Mouse (Mus musculus) embryonic fibroblast, embryonic 13.5 days (primary cell): ENCODE data around the gene Kif2c. TPM values are rescaled to one million over a fixed set of nuclear protein-coding genes. Genes with fewer than 3 reads are reported as not detected.
A peak's percentile ranks its signal among the peaks of the same experiment; 100 is the strongest.

Source experiments
- H3K27ac ChIP-seq: 2 replicates; pipeline ENCODE4 v1.5.1; 2012; ENCODE audit warnings: low read length, control low read depth, inconsistent platforms; ENCODE audit not compliant: insufficient read depth
- H3K4me1 ChIP-seq: 2 replicates; pipeline ENCODE4 v1.6.1; 2011; ENCODE audit warnings: low read length; ENCODE audit not compliant: control insufficient read depth, insufficient read depth
- H3K4me3 ChIP-seq: 2 replicates; pipeline ENCODE4 v1.5.1; 2011; ENCODE audit warnings: mild to moderate bottlenecking, control low read depth, low read length; ENCODE audit not compliant: insufficient read depth
- CTCF ChIP-seq: IDR thresholded peaks from 2 replicates; pipeline ENCODE4 v1.5.1; 2011; ENCODE audit warnings: mild to moderate bottlenecking, control low read depth, low read length, moderate library complexity, borderline replicate concordance; ENCODE audit not compliant: insufficient read depth
- POLR2A ChIP-seq: IDR thresholded peaks from 2 replicates; pipeline ENCODE4 v1.6.1; 2011; ENCODE audit warnings: low read depth, mild to moderate bottlenecking, control low read depth, low read length, moderate library complexity
- polyA plus RNA-seq: library from polyadenylated mRNA; stranded (reverse); fragments of >200 nt; gene quantifications from 2 replicates; pipeline ENCODE4 v1.2.4, GENCODE M21; 2011; ENCODE audit warnings: low read depth; ENCODE audit not compliant: missing spikeins, insufficient read length

The Kif2c gene
- polyA plus RNA-seq, 1 experiment = 33.6 TPM

DNA sequence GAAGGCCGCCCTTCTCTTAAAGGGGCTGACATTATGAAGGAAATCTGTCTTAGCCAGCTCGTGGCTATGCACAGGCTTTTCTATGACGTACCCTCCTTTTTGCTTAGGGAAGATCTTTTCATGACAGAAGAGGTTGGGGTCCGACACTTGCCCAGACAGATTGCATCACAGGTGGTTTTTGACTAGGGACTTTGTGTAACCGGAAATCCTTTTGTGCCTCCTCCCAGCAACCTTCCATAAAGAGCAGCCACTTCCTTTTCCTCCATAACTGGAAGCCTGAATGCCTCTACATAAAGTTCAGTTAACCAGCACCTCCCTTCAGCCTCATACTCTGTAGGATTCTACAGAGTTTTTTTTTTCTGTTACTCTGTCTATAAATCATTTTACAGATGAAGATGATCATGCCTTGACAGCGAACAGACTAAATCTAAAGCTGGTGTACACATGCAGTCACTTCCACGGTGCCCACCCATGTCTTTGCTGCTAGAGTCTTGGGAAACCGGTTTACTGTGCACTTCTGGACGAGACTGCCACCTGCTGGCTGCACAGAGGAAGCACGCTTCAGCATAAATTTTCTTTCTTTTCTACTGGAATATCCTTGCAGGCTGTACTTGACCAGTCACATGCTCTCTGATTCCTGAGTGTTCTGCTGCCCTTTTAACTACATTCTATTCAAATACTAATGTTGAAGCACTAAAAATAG lies 36.2 kb upstream of the Kif2c start:
- Histone ChIP-seq H3K27ac (no peak overlapping the region), H3K4me3 (no peak overlapping the region), H3K4me1 (no peaks in the 10 kb centered on the region)
- peak; percentile 86 for TF ChIP-seq CTCF
- no peak for TF ChIP-seq POLR2A

DNA sequence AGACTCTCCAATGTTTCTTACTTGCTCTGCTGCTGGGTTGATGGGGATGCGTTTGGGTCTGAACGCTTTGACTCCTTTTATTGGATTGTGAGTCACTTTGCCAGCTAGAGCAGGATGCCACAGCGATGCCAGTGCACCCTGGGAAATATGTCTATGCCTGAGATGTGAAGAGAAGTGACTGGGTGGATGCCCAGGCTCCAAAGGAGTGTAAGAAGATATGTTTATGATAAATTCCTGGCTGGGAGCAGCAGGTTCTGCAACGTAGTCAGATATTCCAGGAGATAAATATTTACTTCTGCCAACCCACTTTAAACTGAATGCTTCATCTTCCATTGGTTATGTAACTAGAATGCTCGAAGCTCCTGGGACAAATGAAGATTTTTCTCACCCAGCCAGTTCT lies 34.6 kb upstream of the Kif2c start:
- TF ChIP-seq POLR2A (no peak), CTCF (no peak)
- Histone ChIP-seq H3K4me1 (no peaks in the 10 kb centered on the region), H3K27ac (no peak overlapping the region), H3K4me3 (no peak overlapping the region)

DNA sequence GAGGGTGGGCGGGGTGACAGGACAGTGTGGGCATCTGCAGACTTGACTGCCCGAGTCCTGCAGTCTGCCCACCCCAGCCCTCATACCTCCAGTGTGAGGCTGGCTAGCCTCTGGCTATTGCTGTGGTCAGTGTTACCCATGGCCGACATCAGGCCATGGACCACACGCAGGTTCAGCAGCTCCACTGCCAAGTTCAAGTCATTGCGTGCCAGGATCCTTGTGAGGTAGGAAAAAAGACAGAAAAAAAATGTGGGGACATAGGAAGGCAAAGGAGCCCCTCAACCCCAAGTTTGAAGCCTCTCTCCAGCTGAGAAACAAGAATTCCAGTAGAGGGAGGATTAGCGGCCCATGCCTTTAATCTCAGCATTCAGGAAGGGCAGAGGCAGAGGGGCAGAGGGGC lies 31.8 kb upstream of the Kif2c start:
- no peaks in the 10 kb centered on the region for H3K4me1 ChIP-seq
- no peak for TF ChIP-seq POLR2A
- TF ChIP-seq CTCF = no peak
- H3K4me3 ChIP-seq = no peak overlapping the region
- no peak overlapping the region for H3K27ac ChIP-seq

DNA sequence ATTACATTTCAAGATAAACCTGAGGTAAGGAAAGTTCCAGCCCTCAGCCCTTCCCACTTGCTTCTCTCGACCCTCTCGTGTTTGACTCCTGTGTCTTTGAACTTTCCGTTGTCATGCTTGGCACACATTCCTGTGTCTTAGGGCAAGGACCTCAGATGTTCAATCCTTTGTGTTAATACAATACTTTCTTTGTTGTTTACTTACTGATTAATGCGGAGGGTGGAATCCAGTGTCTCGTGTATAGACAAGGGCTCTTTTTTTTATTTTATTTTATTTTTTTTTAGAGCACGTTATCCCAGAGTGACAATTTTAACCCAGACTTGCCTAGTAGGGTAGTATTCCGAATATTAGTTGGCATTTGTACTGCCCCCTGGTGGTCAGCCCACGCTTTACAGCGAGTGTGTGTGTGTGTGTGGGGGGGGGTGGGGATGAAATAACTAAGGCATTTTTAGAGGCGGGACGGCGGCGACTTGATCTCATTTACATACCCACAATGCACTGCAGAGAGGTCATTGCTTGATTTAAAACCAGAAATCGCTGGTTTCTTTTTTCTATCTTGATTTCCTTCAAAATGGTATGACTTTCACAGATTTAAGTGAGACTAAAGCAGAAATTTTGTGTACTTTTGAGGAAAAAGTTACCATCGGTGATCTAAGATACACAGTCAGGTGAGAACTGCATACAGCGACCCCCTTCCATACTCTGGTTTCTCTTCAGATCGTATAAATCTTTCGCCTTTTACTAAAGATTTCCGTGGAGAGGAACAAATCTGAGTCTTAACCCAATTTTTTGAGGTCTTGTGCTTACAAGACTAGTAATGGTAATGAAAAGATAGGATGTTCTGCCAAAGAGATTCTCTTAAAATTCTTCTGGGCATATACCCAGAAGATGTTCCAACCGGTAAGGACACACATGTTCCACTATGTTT lies 28.0 kb upstream of the Kif2c start:
- no peak overlapping the region for H3K4me3 ChIP-seq
- TF ChIP-seq POLR2A (no peak), CTCF (peak; percentile 55; the same call in 1 of the 2 replicates)
- no peaks in the 10 kb centered on the region for H3K4me1 ChIP-seq
- peak overlapping the region; percentile 64; the same call in 1 of the 2 replicates for H3K27ac ChIP-seq

DNA sequence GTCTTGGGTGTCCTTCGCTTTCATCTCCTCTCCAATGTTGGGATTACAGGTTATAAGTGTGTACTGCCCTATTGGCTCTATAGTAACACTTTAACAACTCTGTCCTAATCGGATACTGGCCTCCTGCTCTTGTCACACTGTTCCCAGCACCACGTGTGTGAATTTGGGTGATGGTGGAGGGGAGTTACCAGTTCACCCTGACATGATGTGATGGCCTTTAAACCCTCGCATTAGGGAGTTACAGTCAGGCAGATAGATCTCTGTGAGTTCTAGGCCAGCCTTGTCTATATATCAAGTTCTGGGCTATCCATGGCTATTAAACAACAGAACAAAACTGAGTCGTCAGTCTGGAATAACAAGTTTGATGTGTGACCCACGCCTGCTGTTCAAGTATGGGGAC lies 27.2 kb upstream of the Kif2c start:
- no peak overlapping the region for H3K4me3 ChIP-seq
- no peak for TF ChIP-seq CTCF
- no peaks in the 10 kb centered on the region for H3K4me1 ChIP-seq
- H3K27ac ChIP-seq = no peak overlapping the region

DNA sequence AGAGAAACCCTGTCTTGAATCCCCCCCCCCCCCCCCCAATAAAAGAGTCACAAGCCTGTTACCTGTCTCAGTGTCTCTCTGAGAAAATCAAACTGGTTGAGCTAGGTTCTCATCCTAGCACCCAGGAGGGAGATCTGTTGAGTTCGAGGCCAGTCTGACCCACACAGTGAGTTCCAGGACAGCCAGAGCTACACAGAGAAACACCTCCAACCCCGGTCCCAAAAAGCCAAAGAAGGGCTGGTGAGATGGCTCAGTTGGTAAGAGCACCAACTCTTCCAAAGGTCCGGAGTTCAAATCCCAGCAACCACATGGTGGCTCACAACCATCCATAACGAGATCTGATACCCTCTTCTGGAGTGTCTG lies 20.5 kb upstream of the Kif2c start:
- no peak for TF ChIP-seq POLR2A
- TF ChIP-seq CTCF = no peak
- Histone ChIP-seq H3K27ac (no peak overlapping the region), H3K4me1 (no peaks in the 10 kb centered on the region), H3K4me3 (no peak overlapping the region)

DNA sequence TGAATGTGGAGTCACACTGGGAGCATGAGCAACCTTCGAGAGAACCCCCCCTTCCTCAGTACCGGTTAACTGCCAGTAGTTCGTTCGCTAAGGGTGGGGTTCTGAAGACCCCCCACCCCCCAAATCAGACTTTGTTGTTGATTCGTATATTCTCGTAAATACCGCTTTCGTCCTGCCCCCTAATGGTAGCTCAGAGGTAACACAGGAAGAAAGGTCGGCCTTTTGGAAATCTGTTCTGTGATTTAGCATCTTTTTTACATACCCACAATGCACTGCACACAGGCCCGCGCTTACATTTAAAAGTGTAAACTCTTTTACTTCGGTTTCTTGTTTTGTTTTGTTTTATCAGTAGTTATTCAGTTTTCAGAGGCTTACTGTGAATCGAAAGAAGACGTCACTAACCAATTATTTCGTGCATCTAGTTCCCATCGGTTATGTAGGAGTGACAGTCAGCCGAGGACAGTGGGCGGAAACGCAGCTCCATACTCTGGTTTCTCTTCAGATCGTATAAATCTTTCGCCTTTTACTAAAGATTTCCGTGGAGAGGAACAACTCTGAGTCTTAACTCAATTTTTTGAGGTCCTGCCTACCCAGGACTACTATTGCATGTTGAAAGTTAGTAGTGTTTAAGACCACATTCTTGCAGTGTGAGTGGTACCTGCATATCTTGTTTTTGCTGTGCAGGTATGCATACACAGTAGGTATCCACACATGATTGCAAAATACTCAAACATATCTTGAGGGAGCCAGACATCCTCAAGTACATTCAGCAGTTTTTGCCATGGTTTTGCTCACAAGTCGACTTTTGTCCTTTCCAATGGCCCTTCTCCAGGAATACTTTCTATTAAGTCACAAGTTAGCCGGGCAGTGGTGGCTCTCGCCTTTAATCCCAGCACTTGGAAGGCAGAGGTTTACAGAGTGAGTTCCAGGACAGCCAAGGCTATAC lies 19.9 kb upstream of the Kif2c start:
- TF ChIP-seq POLR2A (peak; percentile 100), CTCF (no peak)
- peak overlapping the region; percentile 16 for H3K4me3 ChIP-seq
- H3K27ac ChIP-seq = peak overlapping the region; percentile 75; the same call in 1 of the 2 replicates
- H3K4me1 ChIP-seq = no peaks in the 10 kb centered on the region

DNA sequence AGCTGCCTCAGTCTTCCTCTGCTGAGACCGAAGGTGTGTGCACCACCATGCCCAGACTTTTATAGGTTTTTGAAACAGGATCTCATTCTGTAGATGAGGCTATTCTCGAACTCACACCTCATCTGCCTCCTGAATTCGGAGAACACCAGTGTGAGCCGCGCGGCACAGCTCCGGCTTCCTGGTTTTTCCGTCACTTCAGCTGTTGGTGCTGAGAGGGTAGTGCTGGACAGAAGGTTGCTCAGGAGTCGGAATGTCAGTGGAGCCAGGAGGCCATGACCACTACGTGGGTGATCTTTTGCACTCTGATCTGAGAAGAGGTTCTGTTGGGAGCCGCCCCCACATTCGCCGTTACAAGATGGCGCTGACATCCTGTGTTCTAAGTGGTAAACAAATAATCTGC lies 9.4 kb upstream of the Kif2c start:
- TF ChIP-seq POLR2A (peak; percentile 30; the same call in 1 of the 2 replicates), CTCF (no peak)
- Histone ChIP-seq H3K27ac (no peak overlapping the region), H3K4me1 (no peaks in the 10 kb centered on the region), H3K4me3 (no peak overlapping the region)

DNA sequence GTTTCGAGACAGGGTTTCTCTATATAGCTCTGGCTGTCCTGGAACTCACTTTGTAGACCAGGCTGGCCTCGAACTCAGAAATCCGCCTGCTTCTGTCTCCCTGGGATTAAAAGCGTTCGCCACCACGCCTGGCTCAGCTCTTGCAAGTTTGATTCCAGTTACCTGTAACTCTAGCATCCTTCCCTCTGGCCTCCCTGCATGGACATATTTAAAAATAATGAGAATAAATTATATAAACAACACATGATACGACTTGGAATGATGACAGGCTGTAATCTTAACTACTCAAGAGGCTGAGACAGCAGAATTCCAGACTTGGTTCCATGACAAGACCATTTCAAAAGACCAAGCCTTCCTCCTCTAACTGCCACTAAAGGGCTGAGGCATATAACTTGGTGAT lies 8.2 kb upstream of the Kif2c start:
- Histone ChIP-seq H3K4me3 (no peak overlapping the region), H3K4me1 (no peaks in the 10 kb centered on the region), H3K27ac (no peak overlapping the region)
- no peak for TF ChIP-seq CTCF
- TF ChIP-seq POLR2A = no peak
